ENCODE assay signal across 13 mouse cellular contexts in genomic region chr17:36869284-36869954, GRCm38 (mm10). TPM values are rescaled to one million over a fixed set of nuclear protein-coding genes. Genes with fewer than 3 reads are reported as not detected.
DNase-seq lines count a peak whose midpoint lies in the region; ATAC-seq lines count a peak whose summit lies in the region.
"Had no signal": no experiment of that assay in that cellular context is flagged by ENCODE, and none has a peak within 500 bp of the region (broad histone marks: within the 10 kb centered on the region; RNA-seq: fewer than 3 reads in every experiment).

TSS of gene Trim10 (plus strand) at chr17:36869574.

- peak; percentile 93 for DNase-seq in heart, embryonic 10.5 days (ENCODE audit: low spot score)
- DNase-seq in heart, adult 11 months, result no peak
- DNase-seq in midbrain, embryonic 11.5 days (ENCODE audit: low spot score, missing footprints), result peak; percentile 65
- DNase-seq in yolk sac, embryonic 10.5 days (ENCODE audit: low spot score), result peak; percentile 34
- DNase-seq in adrenal gland, adult 8-10 months, result no peak
- DNase-seq in layer of hippocampus, adult 9-11 months, result no peak
- DNase-seq: cerebellum, adult 2 months had no signal

- H3K36me3 ChIP-seq in heart, embryonic 10.5 days, result no peaks in the 10 kb centered on the region
- H3K36me3 ChIP-seq in midbrain, embryonic 11.5 days (ENCODE audit: control insufficient read depth, insufficient read depth, low read length), result no peaks in the 10 kb centered on the region
- H3K36me3 ChIP-seq in midbrain, embryonic 16.5 days (ENCODE audit: control insufficient read depth, insufficient read depth, low read length), result no peaks in the 10 kb centered on the region
- H3K36me3 ChIP-seq in liver, embryonic 16.5 days (ENCODE audit: control insufficient read depth, insufficient read depth), result peaks cover 29% of the 10 kb centered on the region
- H3K36me3 ChIP-seq: forebrain, embryonic 15.5 days; limb, embryonic 12.5 days had no signal

- WGBS in heart, embryonic 10.5 days, result 69% methylated on average over 4 of the region's 4 CpGs
- 85% methylated on average over 4 of the region's 4 CpGs for WGBS in midbrain, embryonic 11.5 days
- WGBS in midbrain, embryonic 16.5 days, result 80% methylated on average over 4 of the region's 4 CpGs
- 18% methylated on average over 4 of the region's 4 CpGs for WGBS in liver, embryonic 16.5 days (ENCODE audit: insufficient replicate concordance)

- no peak for ATAC-seq in midbrain, embryonic 11.5 days (ENCODE audit: low FRiP score)
- no peak for ATAC-seq in midbrain, embryonic 16.5 days
- ATAC-seq in liver, embryonic 16.5 days (ENCODE audit: low read depth), result peak; percentile 99
- ATAC-seq: forebrain, embryonic 15.5 days had no signal

- H3K4me3 ChIP-seq in heart, embryonic 10.5 days, result peak within 1 kb of the TSS; percentile 38
- H3K4me3 ChIP-seq in midbrain, embryonic 11.5 days (ENCODE audit: low read depth, low read length), result no peak within 1 kb of the TSS
- H3K4me3 ChIP-seq in midbrain, embryonic 16.5 days (ENCODE audit: low read depth, low read length), result no peak within 1 kb of the TSS
- peak within 1 kb of the TSS; percentile 73 for H3K4me3 ChIP-seq in liver, embryonic 16.5 days (ENCODE audit: low read depth, low read length)
- H3K4me3 ChIP-seq: forebrain, embryonic 15.5 days; limb, embryonic 12.5 days had no signal

- H3K27me3 ChIP-seq in heart, embryonic 10.5 days (ENCODE audit: insufficient read depth, poor library complexity, severe bottlenecking), result peaks cover 39% of the 10 kb centered on the region
- 0 out of 2 replicates have a peak, but pooled peaks cover 2% of the 10 kb centered on the region for H3K27me3 ChIP-seq in midbrain, embryonic 11.5 days (ENCODE audit: control insufficient read depth, insufficient read depth, low read length)
- peaks cover 14% of the 10 kb centered on the region for H3K27me3 ChIP-seq in midbrain, embryonic 16.5 days (ENCODE audit: control insufficient read depth, insufficient read depth, low read depth, low read length)
- H3K27me3 ChIP-seq in liver, embryonic 16.5 days (ENCODE audit: control insufficient read depth, insufficient read depth, low read depth, low read length), result peaks cover 27% of the 10 kb centered on the region

- peak within 1 kb of the TSS; percentile 80 for H3K27ac ChIP-seq in heart, embryonic 10.5 days
- H3K27ac ChIP-seq in midbrain, embryonic 11.5 days (ENCODE audit: low read depth, low read length), result no peak within 1 kb of the TSS
- no peak within 1 kb of the TSS for H3K27ac ChIP-seq in midbrain, embryonic 16.5 days (ENCODE audit: low read length)
- peak within 1 kb of the TSS; percentile 100 for H3K27ac ChIP-seq in liver, embryonic 16.5 days (ENCODE audit: low read length)
- H3K27ac ChIP-seq: forebrain, embryonic 15.5 days; kidney, postnatal 0 days; limb, embryonic 12.5 days had no signal

- peaks cover 9% of the 10 kb centered on the region for H3K4me1 ChIP-seq in heart, embryonic 10.5 days
- H3K4me1 ChIP-seq in midbrain, embryonic 11.5 days (ENCODE audit: control insufficient read depth, insufficient read depth, low read length), result no peaks in the 10 kb centered on the region
- H3K4me1 ChIP-seq in midbrain, embryonic 16.5 days (ENCODE audit: control insufficient read depth, insufficient read depth, low read length), result 0 out of 2 replicates have a peak, but pooled peaks cover 3% of the 10 kb centered on the region
- peaks cover 52% of the 10 kb centered on the region for H3K4me1 ChIP-seq in liver, embryonic 16.5 days (ENCODE audit: control insufficient read depth, low read depth, low read length)
- H3K4me1 ChIP-seq: forebrain, embryonic 15.5 days had no signal

- no peaks in the 10 kb centered on the region for H3K9me3 ChIP-seq in heart, embryonic 10.5 days
- no peaks in the 10 kb centered on the region for H3K9me3 ChIP-seq in midbrain, embryonic 11.5 days (ENCODE audit: control insufficient read depth, low read length)
- no peaks in the 10 kb centered on the region for H3K9me3 ChIP-seq in midbrain, embryonic 16.5 days (replicated peaks; ENCODE audit: control insufficient read depth, low read length, poor library complexity, severe bottlenecking)
- H3K9me3 ChIP-seq in liver, embryonic 16.5 days (replicated peaks; ENCODE audit: control insufficient read depth, low read length), result no peaks in the 10 kb centered on the region
- H3K9me3 ChIP-seq: forebrain, embryonic 15.5 days; limb, embryonic 12.5 days had no signal

- no peak within 1 kb of the TSS for H3K4me2 ChIP-seq in midbrain, embryonic 11.5 days
- no peak within 1 kb of the TSS for H3K4me2 ChIP-seq in midbrain, embryonic 16.5 days (ENCODE audit: low read length)
- H3K4me2 ChIP-seq in liver, embryonic 16.5 days (ENCODE audit: low read depth, low read length), result peak within 1 kb of the TSS; percentile 77
- H3K4me2 ChIP-seq: forebrain, embryonic 15.5 days; limb, embryonic 12.5 days had no signal

- H3K9ac ChIP-seq in midbrain, embryonic 11.5 days (ENCODE audit: low read length), result no peak within 1 kb of the TSS
- H3K9ac ChIP-seq in midbrain, embryonic 16.5 days (ENCODE audit: low read depth, low read length), result no peak within 1 kb of the TSS
- peak within 1 kb of the TSS; percentile 96 for H3K9ac ChIP-seq in liver, embryonic 16.5 days (ENCODE audit: low read depth, low read length)
- H3K9ac ChIP-seq: forebrain, embryonic 15.5 days; limb, embryonic 12.5 days had no signal

RNA-seq across cellular contexts. Expression of gene Trim10, which starts in this region (rescaled TPM):
- 18.6 and 21.5 TPM in 2 replicates for polyA plus RNA-seq in heart, embryonic 10.5 days (2016; fragmentation: Nextera tagmentation; extraction: Ambion mirVana)
- polyA plus RNA-seq in midbrain, embryonic 11.5 days (2014; fragmentation: Nextera tagmentation; extraction: Ambion mirVana), result 7.7 and 8.1 TPM in 2 replicates
- polyA plus RNA-seq in midbrain, embryonic 16.5 days (2015; fragmentation: Nextera tagmentation; extraction: Ambion mirVana), result 0.70 and 1.0 TPM in 2 replicates
- 285 and 295 TPM in 2 replicates for polyA plus RNA-seq in liver, embryonic 16.5 days (2015; fragmentation: Nextera tagmentation; extraction: Ambion mirVana)
- total RNA-seq in adrenal gland, adult 8-10 months (2022), result under 1 TPM in 1 of 4 experiments, not detected in 3; 0.17 TPM
- polyA plus RNA-seq: C2C12 had no signal

Comparison
In these comparisons a context has a peak if more than half of its experiments do, and no peak if none do; other contexts are left out.
1. RNA of gene Trim10 (polyA plus RNA-seq): 285 to 295 TPM in liver, embryonic 16.5 days; 18.6 to 21.5 TPM in heart, embryonic 10.5 days, 7.7 to 8.1 TPM in midbrain, embryonic 11.5 days and 0.70 to 1.0 TPM in midbrain, embryonic 16.5 days; every median in the first group is over 10 times any median in the second.
2. DNase-seq: peak in heart, embryonic 10.5 days (single experiment), midbrain, embryonic 11.5 days (single experiment) and yolk sac, embryonic 10.5 days (single experiment); none in heart, adult 11 months (single experiment), adrenal gland, adult 8-10 months (single experiment) and layer of hippocampus, adult 9-11 months (single experiment).
3. H3K27ac ChIP-seq: peak in heart, embryonic 10.5 days (single experiment) and liver, embryonic 16.5 days (single experiment); none in midbrain, embryonic 11.5 days (single experiment) and midbrain, embryonic 16.5 days (single experiment).
4. H3K4me3 ChIP-seq: peak in heart, embryonic 10.5 days (single experiment) and liver, embryonic 16.5 days (single experiment); none in midbrain, embryonic 11.5 days (single experiment) and midbrain, embryonic 16.5 days (single experiment).